Mouse (Mus musculus) lung, postnatal 0 days (tissue): ENCODE results near the gene Mrps14.

ENCODE experiments used
- CTCF ChIP-seq: IDR thresholded peaks from 2 replicates; pipeline ENCODE4 v1.5.1; 2016; ENCODE audit warnings: antibody characterized with exemption, mild to moderate bottlenecking
- EP300 ChIP-seq: IDR thresholded peaks from 2 replicates; pipeline ENCODE4 v1.6.1; 2016; ENCODE audit warnings: antibody characterized with exemption, mild to moderate bottlenecking, control low read depth

GRCm38 (mm10) chr1:160153480-160153879 is 41.5 kb upstream of the Mrps14 start, which contains the start of gene Tnn:
- TF ChIP-seq CTCF, result no peak
- no peak for TF ChIP-seq EP300
